ENCODE assay signal across 25 mouse cellular contexts in genomic region chr5:123972453-123972852, GRCm38 (mm10). TPM values are rescaled to one million over a fixed set of nuclear protein-coding genes. Genes with fewer than 3 reads are reported as not detected.
"Had no signal": no experiment of that assay in that cellular context is flagged by ENCODE, and none has a peak within 500 bp of the region (broad histone marks: within the 10 kb centered on the region; RNA-seq: fewer than 3 reads in every experiment).

No protein-coding gene starts in this region.

- H3K9me3 ChIP-seq: heart, embryonic 13.5 days; heart, embryonic 15.5 days; hindbrain, embryonic 10.5 days; hindbrain, embryonic 12.5 days; intestine, embryonic 15.5 days; kidney, embryonic 15.5 days; limb, embryonic 13.5 days; limb, embryonic 15.5 days; liver, embryonic 13.5 days had no signal

- H3K27ac ChIP-seq: heart, adult 2 months; heart, embryonic 13.5 days; heart, embryonic 15.5 days; hindbrain, embryonic 12.5 days; hindbrain, embryonic 14.5 days; kidney, embryonic 15.5 days; limb, embryonic 13.5 days; limb, embryonic 15.5 days; liver, embryonic 13.5 days had no signal

- H3K27me3 ChIP-seq: heart, embryonic 15.5 days had no signal

- H3K9ac ChIP-seq: heart, embryonic 13.5 days; heart, embryonic 15.5 days; kidney, embryonic 15.5 days; limb, embryonic 13.5 days; limb, embryonic 15.5 days had no signal

- DNase-seq: gastrocnemius, adult 2 months; gastrocnemius, postnatal 10 days; gastrocnemius, postnatal 25 days; heart, adult 2 months; heart, postnatal 14 days; heart, postnatal 36 days; kidney, adult 2 months; kidney, adult 9 months; kidney, postnatal 14 days; kidney, postnatal 36 days; layer of hippocampus, adult 9-11 months; layer of hippocampus, postnatal 36 days; left cerebral cortex, postnatal 4 days; liver, embryonic 13.5 days had no signal

- H3K36me3 ChIP-seq: heart, embryonic 13.5 days; heart, embryonic 15.5 days; hindbrain, embryonic 10.5 days; hindbrain, embryonic 12.5 days; intestine, embryonic 15.5 days; kidney, embryonic 15.5 days; limb, embryonic 13.5 days; limb, embryonic 15.5 days; liver, embryonic 13.5 days had no signal

RNA-seq across cellular contexts. Expression of gene Gm43518, which starts 45.2 kb away (rescaled TPM):
- total RNA-seq: gastrocnemius, postnatal 25 days; granulocyte monocyte progenitor cell, adult 5-6 weeks; heart, postnatal 36 days had no signal
- polyA plus RNA-seq: heart, adult 2 months; large intestine, adult 2 months had no signal
